22 mouse cellular contexts compared by ENCODE assay signal in the genomic region with DNA sequence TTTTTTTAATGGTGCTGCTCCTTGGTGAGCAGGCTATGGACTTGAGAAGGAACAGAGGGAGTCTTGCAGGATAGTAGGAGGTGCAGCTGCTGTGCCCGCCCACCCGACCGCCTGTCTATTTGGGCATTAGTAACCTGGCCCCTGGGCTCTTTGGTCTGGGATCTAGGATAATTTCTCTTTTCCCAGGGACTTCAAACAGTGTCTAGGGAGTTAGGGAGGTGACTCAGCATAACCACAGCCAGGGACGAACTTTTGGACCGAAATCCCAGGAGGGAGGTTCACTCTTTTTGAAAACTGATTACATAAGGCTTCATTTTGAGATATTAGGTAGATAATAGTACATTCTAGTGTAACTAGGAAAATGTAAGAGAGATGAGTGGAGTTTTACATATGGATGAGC.
"Had no signal": no experiment of that assay in that cellular context is flagged by ENCODE, and none has a peak within 500 bp of the region (broad histone marks: within the 10 kb centered on the region; RNA-seq: fewer than 3 reads in every experiment).

No protein-coding gene starts in this region.

- H3K4me2 ChIP-seq: kidney, embryonic 15.5 days; liver, embryonic 12.5 days; liver, embryonic 15.5 days; lung, embryonic 15.5 days; midbrain, embryonic 13.5 days; neural tube, embryonic 13.5 days; stomach, embryonic 15.5 days had no signal

- H3K9me3 ChIP-seq: kidney, embryonic 15.5 days; liver, embryonic 12.5 days; liver, embryonic 15.5 days; lung, embryonic 15.5 days; megakaryocyte, embryonic 14.5 days; midbrain, embryonic 10.5 days; midbrain, embryonic 13.5 days; neural tube, embryonic 13.5 days; stomach, embryonic 15.5 days had no signal

- H3K4me1 ChIP-seq: kidney, embryonic 15.5 days; liver, embryonic 12.5 days; liver, embryonic 15.5 days; megakaryocyte, embryonic 14.5 days; stomach, embryonic 15.5 days had no signal

- H3K36me3 ChIP-seq: kidney, embryonic 15.5 days; liver, embryonic 12.5 days; liver, embryonic 15.5 days; lung, embryonic 15.5 days; midbrain, embryonic 13.5 days; neural tube, embryonic 13.5 days; stomach, embryonic 15.5 days had no signal

- H3K4me3 ChIP-seq: kidney, embryonic 15.5 days; left cerebral cortex, adult 2 months; liver, embryonic 12.5 days; liver, embryonic 15.5 days; lung, embryonic 15.5 days; megakaryocyte, embryonic 14.5 days; midbrain, embryonic 10.5 days; midbrain, embryonic 13.5 days; myocyte; neural tube, embryonic 13.5 days; stomach, embryonic 15.5 days had no signal

- DNase-seq: kidney, postnatal 10 days; kidney, postnatal 36 days; layer of hippocampus, postnatal 36 days; lung, adult 18-20 months; lung, postnatal 10 days; lung, postnatal 36 days; retina, postnatal 1 day; right cerebral cortex, postnatal 25 days; spleen, adult 18-20 months; thymus, postnatal 36 days had no signal

- H3K9ac ChIP-seq: kidney, embryonic 15.5 days; liver, embryonic 12.5 days; liver, embryonic 15.5 days; lung, embryonic 15.5 days; midbrain, embryonic 13.5 days; neural tube, embryonic 13.5 days; stomach, embryonic 15.5 days had no signal

- H3K27ac ChIP-seq: kidney, embryonic 15.5 days; left cerebral cortex, adult 2 months; liver, embryonic 12.5 days; liver, embryonic 15.5 days; lung, embryonic 15.5 days; midbrain, embryonic 10.5 days; midbrain, embryonic 13.5 days; neural tube, embryonic 13.5 days; stomach, embryonic 15.5 days had no signal

- ATAC-seq: liver, embryonic 12.5 days; midbrain, embryonic 13.5 days; midbrain, embryonic 16.5 days had no signal

- H3K27me3 ChIP-seq: kidney, embryonic 15.5 days; liver, embryonic 12.5 days; liver, embryonic 15.5 days; lung, embryonic 15.5 days; megakaryocyte, embryonic 14.5 days; neural tube, embryonic 13.5 days; stomach, embryonic 15.5 days had no signal
